ENCODE assay signal across 8 mouse cellular contexts in genomic region chr17:28223561-28224391, GRCm38 (mm10). TPM values are rescaled to one million over a fixed set of nuclear protein-coding genes. Genes with fewer than 3 reads are reported as not detected.
A peak's percentile ranks its signal among the peaks of the same experiment; 100 is the strongest.
DNase-seq lines count a peak whose midpoint lies in the region; ATAC-seq lines count a peak whose summit lies in the region.

No protein-coding gene starts in this region.

- peak; percentile 97 for DNase-seq in adrenal gland, postnatal 14 days
- DNase-seq in embryo, embryonic 9.5 days (ENCODE audit: extremely low spot score): peak; percentile 99
- DNase-seq in gastrocnemius, postnatal 36 days: peak; percentile 87 to 92
- DNase-seq in left cerebral cortex, postnatal 4 days: peak; percentile 95
- peak; percentile 98 for DNase-seq in midbrain, embryonic 11.5 days (ENCODE audit: low spot score, missing footprints)
- DNase-seq in right cerebral cortex, postnatal 4 days: peak; percentile 75
- peak; percentile 97 for DNase-seq in yolk sac, embryonic 10.5 days (ENCODE audit: low spot score)

- under 1% methylated on average over 46 of the region's 46 CpGs for WGBS in intestine, embryonic 16.5 days
- WGBS in midbrain, embryonic 11.5 days: under 1% methylated on average over 46 of the region's 46 CpGs

- H3K4me3 ChIP-seq in intestine, embryonic 16.5 days (ENCODE audit: low read length): peak overlapping the region; percentile 61
- H3K4me3 ChIP-seq in midbrain, embryonic 11.5 days (ENCODE audit: low read depth, low read length): peak overlapping the region; percentile 42

- H3K4me2 ChIP-seq in intestine, embryonic 16.5 days (ENCODE audit: low read depth, low read length): peak overlapping the region; percentile 95
- H3K4me2 ChIP-seq in midbrain, embryonic 11.5 days: peak overlapping the region; percentile 83

- no peaks in the 10 kb centered on the region for H3K27me3 ChIP-seq in intestine, embryonic 16.5 days (replicated peaks; ENCODE audit: control insufficient read depth, insufficient read depth, low read length)
- no peaks in the 10 kb centered on the region for H3K27me3 ChIP-seq in midbrain, embryonic 11.5 days (ENCODE audit: control insufficient read depth, insufficient read depth, low read length)

- H3K4me1 ChIP-seq in intestine, embryonic 16.5 days (ENCODE audit: control insufficient read depth, insufficient read depth, low read length): peaks cover 16% of the 10 kb centered on the region
- H3K4me1 ChIP-seq in midbrain, embryonic 11.5 days (ENCODE audit: control insufficient read depth, insufficient read depth, low read length): no peaks in the 10 kb centered on the region; the same call in 1 of the 2 replicates

- peak overlapping the region; percentile 79 for H3K9ac ChIP-seq in intestine, embryonic 16.5 days (ENCODE audit: low read depth, low read length)
- peak overlapping the region; percentile 73 for H3K9ac ChIP-seq in midbrain, embryonic 11.5 days (ENCODE audit: low read length)

- no peaks in the 10 kb centered on the region for H3K9me3 ChIP-seq in intestine, embryonic 16.5 days (ENCODE audit: control insufficient read depth, low read length)
- no peaks in the 10 kb centered on the region for H3K9me3 ChIP-seq in midbrain, embryonic 11.5 days (ENCODE audit: control insufficient read depth, low read length)

- peak; percentile 93 for ATAC-seq in intestine, embryonic 16.5 days
- peak; percentile 92 for ATAC-seq in midbrain, embryonic 11.5 days (ENCODE audit: low FRiP score)

- H3K27ac ChIP-seq in intestine, embryonic 16.5 days (ENCODE audit: low read length): peak overlapping the region; percentile 78
- peak overlapping the region; percentile 30; the same call in 1 of the 2 replicates for H3K27ac ChIP-seq in midbrain, embryonic 11.5 days (ENCODE audit: low read depth, low read length)

- no peaks in the 10 kb centered on the region for H3K36me3 ChIP-seq in intestine, embryonic 16.5 days (ENCODE audit: control insufficient read depth, insufficient read depth, low read length)
- no peaks in the 10 kb centered on the region for H3K36me3 ChIP-seq in midbrain, embryonic 11.5 days (ENCODE audit: control insufficient read depth, insufficient read depth, low read length)

- intact Hi-C loops in gastrocnemius, postnatal 36 days (cut with DNase I): no loop called here
- intact Hi-C loops in left cerebral cortex, postnatal 4 days (cut with DNase I): no loop called here

RNA-seq across cellular contexts. Expression of gene Ppard, which starts 8.7 kb away (rescaled TPM):
- 36.1 and 39.8 TPM in 2 replicates for total RNA-seq in adrenal gland, postnatal 14 days (2021)
- 10 to 100 TPM; 24.4 to 31.1 TPM for total RNA-seq in gastrocnemius, postnatal 36 days (2021)
- 2.2 and 2.3 TPM in 2 replicates for polyA plus RNA-seq in intestine, embryonic 16.5 days (2015; fragmentation: Nextera tagmentation; extraction: Ambion mirVana)
- 10 to 100 TPM; 17.4 to 19.0 TPM for total RNA-seq in left cerebral cortex, postnatal 4 days (2021)
- polyA plus RNA-seq in midbrain, embryonic 11.5 days (2014; fragmentation: Nextera tagmentation; extraction: Ambion mirVana): 1.7 and 1.8 TPM in 2 replicates

RNA-seq across cellular contexts. Expression of gene Def6, which starts 16.2 kb away (rescaled TPM):
- total RNA-seq in adrenal gland, postnatal 14 days (2021): 3.3 and 8.9 TPM in 2 replicates
- total RNA-seq in gastrocnemius, postnatal 36 days (2021): 1 to 10 TPM; 1.8 to 2.6 TPM
- polyA plus RNA-seq in intestine, embryonic 16.5 days (2015; fragmentation: Nextera tagmentation; extraction: Ambion mirVana): 3.0 and 3.6 TPM in 2 replicates
- 1 to 10 TPM; 7.2 to 9.1 TPM for total RNA-seq in left cerebral cortex, postnatal 4 days (2021)
- polyA plus RNA-seq in midbrain, embryonic 11.5 days (2014; fragmentation: Nextera tagmentation; extraction: Ambion mirVana): 1.7 and 1.8 TPM in 2 replicates

RNA-seq across cellular contexts. Expression of gene Zfp523, which starts 46.8 kb away (rescaled TPM):
- 36.8 and 43.4 TPM in 2 replicates for total RNA-seq in adrenal gland, postnatal 14 days (2021)
- total RNA-seq in gastrocnemius, postnatal 36 days (2021): 10 to 100 TPM; 12.4 to 16.7 TPM
- 22.1 and 23.7 TPM in 2 replicates for polyA plus RNA-seq in intestine, embryonic 16.5 days (2015; fragmentation: Nextera tagmentation; extraction: Ambion mirVana)
- 10 to 100 TPM; 85.8 to 90.7 TPM for total RNA-seq in left cerebral cortex, postnatal 4 days (2021)
- polyA plus RNA-seq in midbrain, embryonic 11.5 days (2014; fragmentation: Nextera tagmentation; extraction: Ambion mirVana): 24.6 and 30.2 TPM in 2 replicates

Comparison
In these comparisons a context has a peak if more than half of its experiments do, and no peak if none do; other contexts are left out.
1. Peak in every context shown above with its lines: DNase-seq, ATAC-seq, H3K4me3 ChIP-seq and H3K27ac ChIP-seq.